Mouse (Mus musculus) right cerebral cortex, adult 2 months (tissue): ENCODE measurements at regions not wholly inside any gene's neighbourhood (a gene's known extent, or its start where the extent isn't known, plus 50 kb on each side); places are given as distances from the start of the nearest gene placed in this dataset.

Experiments used
- DNase-seq, 2 experiments: peaks; one replicate each; pipeline ENCODE4 v3.0.0; 2021 to 2022; ENCODE audit warnings: low spot score in 2 of 2

- no peak for DNase-seq
Observed at GRCm38 (mm10) chr3:144255596-144256550, 50.9 kb upstream of the Lmo4 start.
